Mouse (Mus musculus): ENCODE data around the gene Ms4a4b. TPM values are rescaled to one million over a fixed set of nuclear protein-coding genes. Genes with fewer than 3 reads are reported as not detected.

Gene Ms4a4b
- total RNA-seq, 2 experiments from 2014 or later = 0.10 to 2.3 TPM

- peak; percentile 96 for ATAC-seq (replicated peaks; ENCODE audit: poor library complexity, severe bottlenecking)
Measured at GRCm38 (mm10) chr19:11485266-11485665, 41.9 kb downstream of the Ms4a4b start.

GRCm38 (mm10) chr19:11485746-11486145 lies 42.4 kb downstream of the Ms4a4b start, which contains the start of gene Gm8369:
Gm8369 (plus strand) TSS chr19:11485938.
- ATAC-seq (replicated peaks; ENCODE audit: poor library complexity, severe bottlenecking) = no peak

GRCm38 (mm10) chr19:11486599-11486998 lies 43.2 kb downstream of the Ms4a4b start:
- no peak for ATAC-seq (replicated peaks; ENCODE audit: poor library complexity, severe bottlenecking)

- ATAC-seq (replicated peaks; ENCODE audit: poor library complexity, severe bottlenecking) = no peak
Measured at GRCm38 (mm10) chr19:11491406-11492189, 48.2 kb downstream of the Ms4a4b start.

- no peak for ATAC-seq (replicated peaks; ENCODE audit: poor library complexity, severe bottlenecking)
Measured at GRCm38 (mm10) chr19:11492671-11493070, 49.3 kb downstream of the Ms4a4b start.

- ATAC-seq (replicated peaks; ENCODE audit: poor library complexity, severe bottlenecking) = peak; percentile 53
Measured at GRCm38 (mm10) chr19:11494519-11494918, 51.2 kb downstream of the Ms4a4b start.

DNA sequence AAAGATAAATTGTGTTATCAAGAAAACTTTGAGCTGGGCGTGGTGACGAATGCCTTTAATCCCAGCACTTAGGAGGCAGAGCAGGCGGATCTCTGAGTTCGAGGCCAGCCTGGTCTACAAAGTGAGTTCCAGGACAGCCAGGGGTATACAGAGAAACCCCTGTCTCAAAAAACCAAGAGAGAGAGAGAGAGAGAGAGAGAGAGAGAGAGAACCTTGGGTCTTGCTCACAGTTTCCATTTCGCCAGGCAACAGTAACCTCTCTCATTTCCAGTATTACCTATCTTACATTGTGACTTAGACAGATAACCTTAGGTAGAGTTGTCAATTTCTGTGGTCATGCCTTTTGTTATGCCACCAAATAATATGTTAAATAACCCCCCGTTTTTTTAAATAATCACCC lies 53.0 kb downstream of the Ms4a4b start:
- no peak for ATAC-seq (replicated peaks; ENCODE audit: poor library complexity, severe bottlenecking)

- peak; percentile 82 for ATAC-seq (replicated peaks; ENCODE audit: poor library complexity, severe bottlenecking)
Measured at GRCm38 (mm10) chr19:11497300-11497699, 53.9 kb downstream of the Ms4a4b start.

DNA sequence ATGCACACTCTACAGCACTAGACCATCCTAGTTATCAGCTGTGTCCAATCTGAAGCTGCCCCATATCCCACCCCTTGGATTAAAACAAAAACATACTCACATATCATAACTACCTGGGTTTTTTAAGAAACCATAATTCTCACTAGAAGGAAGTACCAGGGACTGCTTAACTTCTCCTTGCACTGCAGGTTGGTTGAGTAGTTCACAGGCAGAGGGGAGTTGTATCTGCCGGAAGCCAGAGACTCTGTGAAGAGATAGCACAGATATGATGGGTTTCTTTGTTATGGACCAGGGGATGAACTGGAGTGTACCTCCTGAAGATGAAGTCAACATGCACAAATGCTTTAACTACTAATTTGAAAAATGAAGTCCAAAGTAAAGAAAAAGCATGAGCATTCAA lies 57.4 kb downstream of the Ms4a4b start:
- no peak for ATAC-seq (replicated peaks; ENCODE audit: poor library complexity, severe bottlenecking)

DNA sequence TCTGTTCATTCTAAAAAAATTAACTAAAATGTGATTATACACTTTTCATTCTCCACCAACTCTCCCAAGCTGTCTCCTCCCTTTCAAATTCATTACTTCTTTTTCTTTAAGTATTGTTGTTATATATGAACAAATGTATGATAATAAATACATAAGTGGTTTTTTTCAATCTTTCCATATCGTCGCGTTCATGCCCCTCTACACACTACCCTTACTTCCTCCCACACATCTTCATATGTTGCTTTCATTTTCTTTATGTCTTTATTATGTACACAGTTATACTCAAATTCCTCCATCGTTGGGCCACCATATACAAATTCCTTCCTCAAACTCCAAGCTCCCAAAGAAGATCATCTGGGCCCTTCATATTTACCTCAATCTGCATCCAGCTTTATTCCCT lies 58.0 kb downstream of the Ms4a4b start:
- no peak for ATAC-seq (replicated peaks; ENCODE audit: poor library complexity, severe bottlenecking)

GRCm38 (mm10) chr19:11504857-11505256 lies 61.5 kb downstream of the Ms4a4b start:
- no peak for ATAC-seq (replicated peaks; ENCODE audit: poor library complexity, severe bottlenecking)

DNA sequence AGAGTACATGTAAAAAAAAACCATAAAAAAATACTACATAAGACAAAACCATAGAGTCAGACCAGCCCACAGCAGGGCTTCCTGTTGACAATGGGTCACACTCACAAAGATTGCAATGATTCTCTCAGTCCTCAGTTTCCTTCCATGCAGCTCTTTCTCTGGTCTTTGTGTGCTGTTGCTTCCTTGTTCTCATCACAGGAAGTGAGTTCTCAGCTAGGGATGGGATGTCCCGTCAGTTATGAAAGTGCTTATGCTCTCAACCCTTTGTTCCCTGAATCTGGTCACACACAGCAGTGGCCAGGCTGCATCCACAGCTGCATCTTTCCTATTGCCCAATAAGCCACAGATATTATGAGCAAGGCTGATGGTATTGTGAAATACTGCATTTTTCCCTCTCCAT lies 70.1 kb downstream of the Ms4a4b start:
- ATAC-seq (replicated peaks; ENCODE audit: poor library complexity, severe bottlenecking) = peak; percentile 92

DNA sequence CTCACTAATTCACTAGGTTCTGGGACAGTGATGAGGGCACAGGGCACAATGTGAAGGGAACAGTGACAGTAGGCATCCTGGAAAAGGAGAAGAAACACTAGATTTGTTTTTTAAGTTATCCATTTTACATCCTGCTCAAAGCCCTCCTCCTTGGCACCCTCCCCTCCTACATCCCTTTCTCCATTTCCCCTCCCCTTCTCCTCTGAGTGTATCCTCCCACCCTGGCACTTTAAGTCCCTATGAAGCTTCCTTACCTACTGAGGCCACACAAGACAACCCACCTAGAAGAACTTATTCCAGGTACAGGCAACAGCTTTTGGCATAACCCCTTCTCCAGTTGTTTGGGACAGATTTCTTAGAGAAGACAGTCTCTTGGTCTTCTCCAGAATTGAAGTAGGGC lies 72.9 kb downstream of the Ms4a4b start, which contains the start of gene Ms4a6b:
TSS of gene Ms4a6b (plus strand) at position 267 of the 400 bp plus-strand sequence.
- no peak for ATAC-seq (replicated peaks; ENCODE audit: poor library complexity, severe bottlenecking)

Other genes starting within 250 kb of the Ms4a4b start
- gene Ms4a13, start 246.8 kb upstream of the Ms4a4b start, total RNA-seq (2014; fragmentation: Nextera tagmentation) = not detected in 2 replicates
- gene Ms4a13, start 246.8 kb upstream of the Ms4a4b start, total RNA-seq (2017) = not detected in 2 replicates
- not detected in 2 replicates for gene Ms4a12, start 211.1 kb upstream of the Ms4a4b start, total RNA-seq (2014; fragmentation: Nextera tagmentation)
- not detected in 2 replicates for gene Ms4a12, start 211.1 kb upstream of the Ms4a4b start, total RNA-seq (2017)
- not detected in 2 replicates for gene Ms4a1, start 177.3 kb upstream of the Ms4a4b start, total RNA-seq (2014; fragmentation: Nextera tagmentation)
- gene Ms4a1, start 177.3 kb upstream of the Ms4a4b start, total RNA-seq (2017) = not detected in 2 replicates
- gene Ms4a5, start 159.7 kb upstream of the Ms4a4b start, total RNA-seq (2014; fragmentation: Nextera tagmentation) = not detected in 2 replicates
- gene Ms4a5, start 159.7 kb upstream of the Ms4a4b start, total RNA-seq (2017) = not detected in 2 replicates
- not detected in 2 replicates for gene Ms4a14, start 129.1 kb upstream of the Ms4a4b start, total RNA-seq (2014; fragmentation: Nextera tagmentation)
- not detected in 2 replicates for gene Ms4a14, start 129.1 kb upstream of the Ms4a4b start, total RNA-seq (2017)
- gene Ms4a7, start 107.4 kb upstream of the Ms4a4b start, total RNA-seq (2014; fragmentation: Nextera tagmentation) = not detected in 2 replicates
- gene Ms4a7, start 107.4 kb upstream of the Ms4a4b start, total RNA-seq (2017) = not detected in 2 replicates
- not detected in 2 replicates for gene Ms4a4a, start 68.0 kb upstream of the Ms4a4b start, total RNA-seq (2014; fragmentation: Nextera tagmentation)
- gene Ms4a4a, start 68.0 kb upstream of the Ms4a4b start, total RNA-seq (2017) = not detected in 2 replicates
- 11.5 and 20.2 TPM in 2 replicates for gene Ms4a4c, start 38.8 kb upstream of the Ms4a4b start, total RNA-seq (2014; fragmentation: Nextera tagmentation)
- 13.5 and 19.6 TPM in 2 replicates for gene Ms4a4c, start 38.8 kb upstream of the Ms4a4b start, total RNA-seq (2017)
- gene Ms4a6c, start 25.8 kb downstream of the Ms4a4b start, total RNA-seq (2014; fragmentation: Nextera tagmentation) = 271 and 272 TPM in 2 replicates
- 201 and 211 TPM in 2 replicates for gene Ms4a6c, start 25.8 kb downstream of the Ms4a4b start, total RNA-seq (2017)
- 4.9 and 9.0 TPM in 2 replicates for gene Gm8369, start 42.4 kb downstream of the Ms4a4b start, total RNA-seq (2014; fragmentation: Nextera tagmentation)
- gene Gm8369, start 42.4 kb downstream of the Ms4a4b start, total RNA-seq (2017) = 1.4 and 2.0 TPM in 2 replicates
- gene Ms4a6b, start 73.0 kb downstream of the Ms4a4b start, total RNA-seq (2014; fragmentation: Nextera tagmentation) = 39.1 and 44.2 TPM in 2 replicates
- gene Ms4a6b, start 73.0 kb downstream of the Ms4a4b start, total RNA-seq (2017) = 28.3 and 30.5 TPM in 2 replicates
- gene Ms4a4d, start 93.2 kb downstream of the Ms4a4b start, total RNA-seq (2014; fragmentation: Nextera tagmentation) = not detected in 2 replicates
- not detected in 2 replicates for gene Ms4a4d, start 93.2 kb downstream of the Ms4a4b start, total RNA-seq (2017)
- gene Ms4a6d, start 161.3 kb downstream of the Ms4a4b start, total RNA-seq (2014; fragmentation: Nextera tagmentation) = 3.6 and 6.2 TPM in 2 replicates
- 2.4 and 2.7 TPM in 2 replicates for gene Ms4a6d, start 161.3 kb downstream of the Ms4a4b start, total RNA-seq (2017)
- gene Ms4a2, start 180.2 kb downstream of the Ms4a4b start, total RNA-seq (2014; fragmentation: Nextera tagmentation) = 21.5 and 44.3 TPM in 2 replicates
- gene Ms4a2, start 180.2 kb downstream of the Ms4a4b start, total RNA-seq (2017) = 35.0 and 40.7 TPM in 2 replicates
- 1,080 and 1,135 TPM in 2 replicates for gene Ms4a3, start 197.3 kb downstream of the Ms4a4b start, total RNA-seq (2014; fragmentation: Nextera tagmentation)
- gene Ms4a3, start 197.3 kb downstream of the Ms4a4b start, total RNA-seq (2017) = 1,013 and 1,248 TPM in 2 replicates
- gene Oosp2, start 217.0 kb downstream of the Ms4a4b start, total RNA-seq (2014; fragmentation: Nextera tagmentation) = 5.0 TPM in 1 of 2 replicates, not detected in the other
- 1.3 TPM in 1 of 2 replicates, not detected in the other for gene Oosp2, start 217.0 kb downstream of the Ms4a4b start, total RNA-seq (2017)
- gene Oosp1, start 247.6 kb downstream of the Ms4a4b start, total RNA-seq (2014; fragmentation: Nextera tagmentation) = 4.7 and 15.8 TPM in 2 replicates
- gene Oosp1, start 247.6 kb downstream of the Ms4a4b start, total RNA-seq (2017) = 5.1 and 11.9 TPM in 2 replicates

Measured in granulocyte monocyte progenitor cell, adult 5-6 weeks (primary cell).